Mouse (Mus musculus) myocyte (in vitro differentiated cells): ENCODE data around the gene Dynlt1a.
"Not testable (repeated sequence)": the region's sequence is repeated elsewhere in the genome, so short reads cannot be mapped to it uniquely, and the experiment has no call there.

Experiments
- MAX ChIP-seq: IDR thresholded peaks from one replicate; pipeline ENCODE4 v1.6.1; 2011; ENCODE audit warnings: low read depth, mild to moderate bottlenecking, control low read depth
- POLR2A ChIP-seq: IDR thresholded peaks from one replicate; pipeline ENCODE4 v1.6.1; 2011; ENCODE audit warnings: low read depth, mild to moderate bottlenecking, control low read depth, moderate library complexity; ENCODE audit not compliant: insufficient read length
- TCF12 ChIP-seq: IDR thresholded peaks from one replicate; pipeline ENCODE4 v1.6.1; 2011; ENCODE audit warnings: mild to moderate bottlenecking, control low read depth; ENCODE audit not compliant: poor library complexity, insufficient read depth, severe bottlenecking
- TCF3 ChIP-seq: IDR thresholded peaks from one replicate; pipeline ENCODE4 v1.6.1; 2011; ENCODE audit warnings: low read depth, control low read depth; ENCODE audit not compliant: insufficient read length
- USF1 ChIP-seq: IDR thresholded peaks from one replicate; pipeline ENCODE4 v1.6.1; 2011; ENCODE audit warnings: low read depth, mild to moderate bottlenecking, control low read depth, moderate library complexity

DNA sequence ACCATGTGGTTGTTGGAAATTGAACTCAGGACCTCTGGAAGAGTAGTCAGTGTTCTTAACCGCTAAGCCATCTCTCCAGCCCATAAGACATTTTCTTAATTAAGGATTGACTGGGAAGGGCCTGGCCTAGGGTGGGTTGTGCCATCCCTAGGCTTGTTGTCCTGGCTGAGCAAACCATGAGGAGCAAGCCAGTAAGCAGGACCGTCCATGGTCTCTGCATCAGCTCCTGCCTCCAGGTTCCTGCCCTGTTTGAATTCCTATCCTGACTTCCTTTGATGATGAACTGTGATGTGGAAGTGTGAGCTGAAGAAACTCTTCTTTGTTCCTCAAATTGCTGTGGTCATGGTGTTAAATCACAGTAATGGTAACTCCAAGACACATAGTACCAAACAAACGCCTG lies 2.8 kb downstream of the Dynlt1a start:
- TF ChIP-seq TCF3, POLR2A, USF1, MAX, TCF12: not testable (repeated sequence)
